Mouse (Mus musculus) liver, adult (tissue): ENCODE measurements around the gene Plekha8.

ENCODE experiments used
- GATA4 ChIP-seq: IDR thresholded peaks from 2 replicates; pipeline ENCODE4 v1.6.1; 2014; ENCODE audit warnings: mild to moderate bottlenecking, low read length; ENCODE audit not compliant: insufficient replicate concordance

Gene Plekha8

DNA sequence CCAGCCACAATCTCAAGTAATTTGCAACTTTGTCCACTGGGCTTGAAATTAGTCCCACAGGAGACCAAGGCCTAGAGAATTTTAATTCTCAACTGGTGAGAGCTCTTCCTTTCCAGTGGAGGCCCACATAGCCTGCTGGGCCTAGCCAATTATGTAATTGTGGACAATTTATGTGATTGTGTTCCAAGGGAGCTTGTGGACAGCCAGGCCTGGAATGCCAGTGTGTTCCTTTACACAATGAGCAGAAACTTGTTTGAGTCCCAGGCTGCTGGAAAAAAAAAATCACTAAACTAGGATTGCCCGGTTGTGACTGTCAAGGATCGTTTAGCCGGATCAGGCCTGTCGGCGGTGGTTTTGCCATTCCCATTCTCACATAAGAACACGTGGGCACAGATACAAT is 98.4 kb downstream of the Plekha8 start:
- no peak for TF ChIP-seq GATA4
